In the genomic region with DNA sequence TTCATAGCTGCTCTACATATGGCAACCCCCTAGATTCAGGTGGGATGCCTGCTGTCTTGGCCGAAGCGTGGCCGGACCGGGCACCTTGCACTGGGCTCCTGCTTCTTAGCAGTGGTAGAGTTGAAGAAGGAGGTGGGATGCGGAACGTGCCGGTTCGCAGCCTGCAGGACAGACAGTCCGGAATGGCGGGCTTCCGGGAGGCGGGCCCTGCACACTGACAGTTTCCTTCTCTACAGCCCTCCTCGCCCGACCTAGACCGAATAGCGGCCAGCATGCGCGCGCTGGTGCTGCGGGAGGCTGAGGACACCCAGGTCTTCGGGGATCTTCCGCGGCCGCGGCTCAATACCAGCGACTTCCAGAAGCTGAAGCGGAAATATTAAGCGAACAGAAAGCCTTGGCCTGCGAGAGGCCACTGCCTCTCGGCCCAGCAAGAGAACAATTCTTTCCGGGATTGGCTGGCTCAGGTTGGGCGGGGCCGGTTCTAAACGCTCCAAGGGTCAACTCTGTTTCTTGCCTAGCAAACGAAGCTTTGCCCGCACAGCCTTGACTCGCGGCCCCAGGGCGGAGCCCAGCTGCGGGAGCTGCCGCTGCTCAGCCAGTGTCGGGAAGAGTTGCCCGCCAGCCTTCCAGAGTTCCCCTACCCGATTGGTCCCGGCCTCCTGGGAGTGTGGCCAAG, we compare ENCODE assay signal across 8 mouse cellular contexts. TPM values are rescaled to one million over a fixed set of nuclear protein-coding genes. Genes with fewer than 3 reads are reported as not detected.
A peak's percentile ranks its signal among the peaks of the same experiment; 100 is the strongest.
DNase-seq lines count a peak whose midpoint lies in the region; ATAC-seq lines count a peak whose summit lies in the region.

No protein-coding gene starts in this region.

- no peaks in the 10 kb centered on the region for H3K27me3 ChIP-seq in limb, embryonic 11.5 days (ENCODE audit: control insufficient read depth, insufficient read depth, low read length)
- H3K27me3 ChIP-seq in midbrain, embryonic 11.5 days (ENCODE audit: control insufficient read depth, insufficient read depth, low read length) = no peaks in the 10 kb centered on the region

- H3K4me1 ChIP-seq in limb, embryonic 11.5 days (ENCODE audit: control insufficient read depth, insufficient read depth, low read length) = peaks cover 21% of the 10 kb centered on the region
- H3K4me1 ChIP-seq in midbrain, embryonic 11.5 days (ENCODE audit: control insufficient read depth, insufficient read depth, low read length) = peaks cover 33% of the 10 kb centered on the region

- intact Hi-C loops in gastrocnemius, postnatal 14 days (cut with DNase I; ENCODE audit: low total_unique reads) = no loop called here

- H3K27ac ChIP-seq in limb, embryonic 11.5 days (replicated peaks; ENCODE audit: low read depth, low read length) = peak overlapping the region; percentile 48
- H3K27ac ChIP-seq in midbrain, embryonic 11.5 days (ENCODE audit: low read depth, low read length) = peak overlapping the region; percentile 89

- H3K36me3 ChIP-seq in limb, embryonic 11.5 days (ENCODE audit: control insufficient read depth, insufficient read depth, low read length) = peaks cover 5% of the 10 kb centered on the region; the same call in 1 of the 2 replicates
- H3K36me3 ChIP-seq in midbrain, embryonic 11.5 days (ENCODE audit: control insufficient read depth, insufficient read depth, low read length) = 0 out of 2 replicates have a peak, but pooled peaks cover 2% of the 10 kb centered on the region

- H3K9me3 ChIP-seq in limb, embryonic 11.5 days (ENCODE audit: control insufficient read depth, low read length) = no peaks in the 10 kb centered on the region
- no peaks in the 10 kb centered on the region for H3K9me3 ChIP-seq in midbrain, embryonic 11.5 days (ENCODE audit: control insufficient read depth, low read length)

- peak overlapping the region; percentile 39 for H3K4me3 ChIP-seq in limb, embryonic 11.5 days (ENCODE audit: low read depth, low read length)
- H3K4me3 ChIP-seq in midbrain, embryonic 11.5 days (ENCODE audit: low read depth, low read length) = peak overlapping the region; percentile 49

- ATAC-seq in limb, embryonic 11.5 days (ENCODE audit: insufficient number of reproducible peaks, low FRiP score, low TSS enrichment, low read depth) = 0 out of 2 replicates have a peak, but pooled peaks have one; percentile 15
- ATAC-seq in midbrain, embryonic 11.5 days (ENCODE audit: low FRiP score) = peak; percentile 43

- peak overlapping the region; percentile 56 for H3K9ac ChIP-seq in limb, embryonic 11.5 days (ENCODE audit: low read length)
- H3K9ac ChIP-seq in midbrain, embryonic 11.5 days (ENCODE audit: low read length) = peak overlapping the region; percentile 74

- 2% methylated on average over 45 of the region's 45 CpGs for WGBS in limb, embryonic 11.5 days
- WGBS in midbrain, embryonic 11.5 days = 1% methylated on average over 45 of the region's 45 CpGs

- DNase-seq in adrenal gland, adult 18-20 months (ENCODE audit: low spot score in 2 of 2) = peak; percentile 84 to 85
- peak; percentile 51 to 75 for DNase-seq in cerebellum, postnatal 4 days (ENCODE audit: low spot score in 2 of 2)
- peak; percentile 88 for DNase-seq in gastrocnemius, postnatal 14 days
- peak; percentile 89 for DNase-seq in induced T-regulatory cell, adult 2 months (ENCODE audit: low read depth)
- DNase-seq in limb, embryonic 11.5 days (ENCODE audit: low spot score) = peak; percentile 81
- DNase-seq in midbrain, embryonic 11.5 days (ENCODE audit: low spot score, missing footprints) = peak; percentile 95
- DNase-seq in right cerebral cortex, postnatal 25 days = peak; percentile 77
- peak; percentile 93 for DNase-seq in yolk sac, embryonic 10.5 days (ENCODE audit: low spot score)

- peak overlapping the region; percentile 70 for H3K4me2 ChIP-seq in limb, embryonic 11.5 days (ENCODE audit: low read depth, severe bottlenecking)
- peak overlapping the region; percentile 78 for H3K4me2 ChIP-seq in midbrain, embryonic 11.5 days

RNA-seq across cellular contexts. Expression of gene Pnkp, which starts 2.4 kb away (rescaled TPM):
- 10 to 100 TPM; 33.8 to 40.8 TPM for total RNA-seq in adrenal gland, adult 18-20 months (2021)
- 10 to 100 TPM; 15.1 to 16.6 TPM for total RNA-seq in gastrocnemius, postnatal 14 days (2021)
- polyA plus RNA-seq in limb, embryonic 11.5 days (2014; fragmentation: Nextera tagmentation; extraction: Ambion mirVana) = 31.0 and 31.2 TPM in 2 replicates
- polyA plus RNA-seq in midbrain, embryonic 11.5 days (2014; fragmentation: Nextera tagmentation; extraction: Ambion mirVana) = 26.1 and 28.6 TPM in 2 replicates

RNA-seq across cellular contexts. Expression of gene Tbc1d17, which starts 5.6 kb away (rescaled TPM):
- 10 to 100 TPM; 48.1 to 60.2 TPM for total RNA-seq in adrenal gland, adult 18-20 months (2021)
- 10 to 100 TPM; 28.2 to 38.9 TPM for total RNA-seq in gastrocnemius, postnatal 14 days (2021)
- polyA plus RNA-seq in limb, embryonic 11.5 days (2014; fragmentation: Nextera tagmentation; extraction: Ambion mirVana) = 60.9 and 69.0 TPM in 2 replicates
- 63.4 and 69.4 TPM in 2 replicates for polyA plus RNA-seq in midbrain, embryonic 11.5 days (2014; fragmentation: Nextera tagmentation; extraction: Ambion mirVana)

RNA-seq across cellular contexts. Expression of gene Akt1s1, which starts 5.7 kb away (rescaled TPM):
- 100 to 1,000 TPM in 1 of 2 experiments, 10 to 100 TPM in 1; 86.3 to 128 TPM for total RNA-seq in adrenal gland, adult 18-20 months (2021)
- total RNA-seq in gastrocnemius, postnatal 14 days (2021) = 10 to 100 TPM; 85.9 to 86.7 TPM
- polyA plus RNA-seq in limb, embryonic 11.5 days (2014; fragmentation: Nextera tagmentation; extraction: Ambion mirVana) = 38.6 and 63.4 TPM in 2 replicates
- 31.8 and 34.3 TPM in 2 replicates for polyA plus RNA-seq in midbrain, embryonic 11.5 days (2014; fragmentation: Nextera tagmentation; extraction: Ambion mirVana)

RNA-seq across cellular contexts. Expression of gene Ptov1, which starts 15.1 kb away (rescaled TPM):
- total RNA-seq in adrenal gland, adult 18-20 months (2021) = 100 to 1,000 TPM; 232 to 253 TPM
- 100 to 1,000 TPM; 161 to 167 TPM for total RNA-seq in gastrocnemius, postnatal 14 days (2021)
- 410 and 427 TPM in 2 replicates for polyA plus RNA-seq in limb, embryonic 11.5 days (2014; fragmentation: Nextera tagmentation; extraction: Ambion mirVana)
- polyA plus RNA-seq in midbrain, embryonic 11.5 days (2014; fragmentation: Nextera tagmentation; extraction: Ambion mirVana) = 316 and 350 TPM in 2 replicates

RNA-seq across cellular contexts. Expression of gene Med25, which starts 38.0 kb away (rescaled TPM):
- total RNA-seq in adrenal gland, adult 18-20 months (2021) = 10 to 100 TPM; 75.2 to 90.9 TPM
- 10 to 100 TPM; 48.0 to 49.7 TPM for total RNA-seq in gastrocnemius, postnatal 14 days (2021)
- polyA plus RNA-seq in limb, embryonic 11.5 days (2014; fragmentation: Nextera tagmentation; extraction: Ambion mirVana) = 79.2 and 80.5 TPM in 2 replicates
- 69.5 and 75.4 TPM in 2 replicates for polyA plus RNA-seq in midbrain, embryonic 11.5 days (2014; fragmentation: Nextera tagmentation; extraction: Ambion mirVana)

Comparison
In these comparisons a context has a peak if more than half of its experiments do, and no peak if none do; other contexts are left out.
1. Peak in every context shown above with its lines: DNase-seq, ATAC-seq, H3K4me3 ChIP-seq and H3K27ac ChIP-seq.